Mouse (Mus musculus) liver, postnatal 0 days (tissue): ENCODE results near the gene Ociad1.

Source experiments
- CTCF ChIP-seq: sonication (generic); IDR thresholded peaks from 2 replicates; pipeline ENCODE4 v1.5.1; 2016; ENCODE audit warnings: antibody characterized with exemption, low read depth
- EP300 ChIP-seq: IDR thresholded peaks from 2 replicates; pipeline ENCODE4 v1.6.1; 2016; ENCODE audit warnings: antibody characterized with exemption, low read depth, mild to moderate bottlenecking

- TF ChIP-seq CTCF = no peak
- no peak for TF ChIP-seq EP300
Measured at GRCm38 (mm10) chr5:73353519-73353918, 60.9 kb downstream of the Ociad1 start.
